Mouse (Mus musculus): ENCODE results near the gene Gm8104.
"Not testable (repeated sequence)": the region's sequence is repeated elsewhere in the genome, so short reads cannot be mapped to it uniquely, and the experiment has no call there.

DNA sequence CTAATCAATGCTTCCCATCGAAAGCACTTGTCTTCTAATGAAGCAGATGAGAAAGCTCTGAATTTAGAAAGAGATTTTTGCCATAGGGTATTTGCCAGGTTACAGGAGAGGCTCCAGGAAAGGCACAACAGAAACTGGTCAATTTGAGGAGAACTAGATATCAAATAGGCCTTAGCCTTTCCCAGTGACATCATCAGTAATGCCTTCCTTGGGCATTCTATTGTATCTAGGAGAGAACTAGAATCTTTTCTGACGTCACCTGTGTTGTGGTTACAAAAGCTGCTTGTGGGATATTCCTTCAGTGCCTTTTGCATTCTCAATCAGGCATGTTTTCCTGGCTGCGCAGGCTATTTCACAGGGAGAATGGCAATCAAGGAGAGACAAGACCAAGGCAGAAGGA lies at the start of gene Gm8104:
- not testable (repeated sequence) for TF ChIP-seq CTCF (IDR thresholded peaks at IDR 0.05; ENCODE audit: control insufficient read depth, insufficient read depth, low read length); POLR2A (IDR thresholded peaks at IDR 0.05; ENCODE audit: borderline replicate concordance, control insufficient read depth, low read depth, low read length)

All from bone marrow, adult 2 months (tissue).